Mouse (Mus musculus): ENCODE measurements at regions not wholly inside any gene's neighbourhood (a gene's known extent, or its start where the extent isn't known, plus 50 kb on each side); places are given as distances from the start of the nearest gene placed in this dataset.

DNA sequence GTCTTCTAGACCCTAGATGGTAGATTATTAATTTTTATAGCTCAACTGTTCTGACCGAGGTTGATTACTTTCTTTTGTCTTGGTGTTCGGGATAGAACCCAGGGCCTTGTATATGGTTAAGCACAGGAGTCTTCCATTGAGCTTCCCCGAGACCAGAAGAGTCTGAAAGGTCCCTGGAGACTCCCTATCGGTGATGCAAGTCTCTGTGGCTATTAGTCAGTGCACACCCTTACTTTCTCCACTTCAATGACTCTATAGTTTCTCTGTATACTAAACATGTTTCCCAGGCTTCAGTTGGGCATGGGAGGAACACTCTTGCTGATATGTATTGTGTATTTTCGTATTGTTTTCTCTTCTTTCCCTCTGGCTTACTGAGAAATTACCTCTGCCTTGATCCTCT is 623.8 kb upstream of the Igfbp3 start:
- no peak for TF ChIP-seq POLR2A (IDR thresholded peaks at IDR 0.05; ENCODE audit: low read depth, low read length)
- no peak for TF ChIP-seq CTCF (conservative IDR thresholded peaks at IDR 0.05; ENCODE audit: insufficient read depth, insufficient read length, low read depth, low read length)
